Mouse (Mus musculus) neural tube, embryonic 14.5 days (tissue): ENCODE results near the gene Foxi2. TPM values are rescaled to one million over a fixed set of nuclear protein-coding genes. Genes with fewer than 3 reads are reported as not detected.

Source experiments
- ATAC-seq: fragments of 200-750 bp; cut with Nextera tagmentation; 2 replicates; pipeline ENCODE4 v1.8.0; 2017; ENCODE audit warnings: low read depth, mild to moderate bottlenecking, moderate TSS enrichment, moderate library complexity
- H3K27ac ChIP-seq: fragments of 300-500 bp; sonication (generic); 2 replicates; pipeline ENCODE4 v1.5.1; 2014; ENCODE audit warnings: low read depth, mild to moderate bottlenecking, control low read depth, low read length, moderate library complexity, mixed read lengths
- H3K27me3 ChIP-seq: fragments of 300-500 bp; sonication (generic); 2 replicates; pipeline ENCODE4 v1.6.1; 2014; ENCODE audit warnings: low read length; ENCODE audit not compliant: control insufficient read depth, insufficient read depth
- H3K36me3 ChIP-seq: fragments of 300-500 bp; sonication (generic); 2 replicates; pipeline ENCODE4 v1.6.1; 2014; ENCODE audit warnings: low read length, mixed read lengths; ENCODE audit not compliant: control insufficient read depth, insufficient read depth
- H3K4me1 ChIP-seq: fragments of 300-500 bp; sonication (generic); 2 replicates; pipeline ENCODE4 v1.6.1; 2014; ENCODE audit warnings: low read length; ENCODE audit not compliant: control insufficient read depth, insufficient read depth
- H3K4me2 ChIP-seq: fragments of 300-500 bp; sonication (generic); 2 replicates; pipeline ENCODE4 v1.6.1; 2014; ENCODE audit warnings: mild to moderate bottlenecking, low read depth, low read length, control low read depth
- H3K4me3 ChIP-seq: fragments of 300-500 bp; sonication (generic); 2 replicates; pipeline ENCODE4 v1.5.1; 2014; ENCODE audit warnings: low read depth, low read length, control low read depth, mixed read lengths
- H3K9ac ChIP-seq: fragments of 300-500 bp; sonication (generic); replicated peaks from 2 replicates; pipeline ENCODE4 v1.6.1; 2014; ENCODE audit warnings: low read depth, mild to moderate bottlenecking, control low read depth, low read length, mixed read lengths
- H3K9me3 ChIP-seq: fragments of 300-500 bp; sonication (generic); 2 replicates; pipeline ENCODE4 v1.6.1; 2016; ENCODE audit warnings: low read length; ENCODE audit not compliant: control insufficient read depth
- WGBS: fragments of 180-500 bp; shearing (Covaris S2); extraction: QIAGEN DNeasy Blood & Tissue Kit; methylation state at CpG from one replicate; pipeline ENCODE4 v1.1.7; 2014; 5-methylcytosine and 5-hydroxymethylcytosine counted together
- polyA plus RNA-seq: library from polyadenylated mRNA; unstranded; fragments of >200 nt; fragmentation: Nextera tagmentation; extraction: Ambion mirVana; gene quantifications from 2 replicates; pipeline ENCODE4 v1.2.1, GENCODE M21; 2014

Gene Foxi2
- polyA plus RNA-seq, 1 experiment from 2014 or later: not detected

GRCm38 (mm10) chr7:135452366-135452765 lies 42.3 kb downstream of the Foxi2 start:
- WGBS: 49% methylated on average over 1 of the region's 1 CpGs
- Histone ChIP-seq H3K27me3 (no peaks in the 10 kb centered on the region), H3K9me3 (no peaks in the 10 kb centered on the region), H3K36me3 (no peaks in the 10 kb centered on the region), H3K27ac (no peak overlapping the region), H3K4me2 (no peak overlapping the region), H3K9ac (no peak overlapping the region), H3K4me3 (no peak overlapping the region), H3K4me1 (no peaks in the 10 kb centered on the region)
- no peak for ATAC-seq

- H3K27ac ChIP-seq: no peak overlapping the region
- H3K4me2 ChIP-seq: no peak overlapping the region
- H3K4me1 ChIP-seq: no peaks in the 10 kb centered on the region
- no peaks in the 10 kb centered on the region for H3K36me3 ChIP-seq
- no peaks in the 10 kb centered on the region for H3K27me3 ChIP-seq
- ATAC-seq: no peak
- no peak overlapping the region for H3K4me3 ChIP-seq
- H3K9ac ChIP-seq: no peak overlapping the region
- 60% methylated on average over 3 of the region's 3 CpGs for WGBS
- no peaks in the 10 kb centered on the region for H3K9me3 ChIP-seq
Observed at GRCm38 (mm10) chr7:135453690-135454089, 43.6 kb downstream of the Foxi2 start.

Other genes starting within 250 kb of the Foxi2 start
- gene Nps, start 151.6 kb upstream of the Foxi2 start, polyA plus RNA-seq: not detected in 2 replicates
- 0.08 TPM in 1 of 2 replicates, not detected in the other for gene Clrn3, start 118.3 kb downstream of the Foxi2 start, polyA plus RNA-seq
- 13.3 and 15.4 TPM in 2 replicates for gene Ptpre, start 127.2 kb downstream of the Foxi2 start, polyA plus RNA-seq